Mouse (Mus musculus) myocyte (in vitro differentiated cells): ENCODE data around the gene Fyn. TPM values are rescaled to one million over a fixed set of nuclear protein-coding genes. Genes with fewer than 3 reads are reported as not detected.

Experiments
- H3K27me3 ChIP-seq: one replicate; pipeline ENCODE4 v1.6.1; 2011; ENCODE audit not compliant: control insufficient read depth, insufficient read depth, insufficient read length
- H3K36me3 ChIP-seq: one replicate; pipeline ENCODE4 v1.6.1; 2011; ENCODE audit not compliant: control insufficient read depth, insufficient read depth
- H3K4me2 ChIP-seq: one replicate; pipeline ENCODE4 v1.6.1; 2011; ENCODE audit warnings: low read depth, control low read depth
- H3K4me3 ChIP-seq: one replicate; pipeline ENCODE4 v1.5.1; 2011; ENCODE audit warnings: mild to moderate bottlenecking, control low read depth, moderate library complexity
- H3K79me2 ChIP-seq: one replicate; pipeline ENCODE4 v1.6.1; 2011; ENCODE audit not compliant: control insufficient read depth, insufficient read depth
- H3ac ChIP-seq: one replicate; pipeline ENCODE4 v1.6.1; 2011; ENCODE audit not compliant: control insufficient read depth, insufficient read length
- CEBPB ChIP-seq: IDR thresholded peaks from 2 replicates; pipeline ENCODE4 v1.6.1; 2011; ENCODE audit warnings: mild to moderate bottlenecking, moderate library complexity; ENCODE audit not compliant: poor library complexity, insufficient read depth, severe bottlenecking
- E2F4 ChIP-seq: IDR thresholded peaks from one replicate; pipeline ENCODE4 v1.6.1; 2011; ENCODE audit warnings: mild to moderate bottlenecking, control low read depth, moderate library complexity; ENCODE audit not compliant: insufficient read depth
- MAX ChIP-seq: IDR thresholded peaks from one replicate; pipeline ENCODE4 v1.6.1; 2011; ENCODE audit warnings: low read depth, mild to moderate bottlenecking, control low read depth
- MYOD1 ChIP-seq, 3 experiments: IDR thresholded peaks; one replicate each; pipeline ENCODE4 v1.6.1; 2011; ENCODE audit warnings: control low read depth in 2 of 3, low read depth in 2 of 3, mild to moderate bottlenecking in 2 of 3, moderate library complexity in 1 of 3; ENCODE audit not compliant: insufficient read length in 2 of 3, control insufficient read depth in 1 of 3
- MYOG ChIP-seq, 3 experiments: IDR thresholded peaks; one replicate each; pipeline ENCODE4 v1.6.1; 2011; ENCODE audit warnings: control low read depth in 2 of 3, low read depth in 2 of 3, mild to moderate bottlenecking in 2 of 3; ENCODE audit not compliant: insufficient read length in 2 of 3, control insufficient read depth in 1 of 3, insufficient read depth in 1 of 3
- POLR2A ChIP-seq: IDR thresholded peaks from one replicate; pipeline ENCODE4 v1.6.1; 2011; ENCODE audit warnings: low read depth, mild to moderate bottlenecking, control low read depth, moderate library complexity; ENCODE audit not compliant: insufficient read length
- POLR2AphosphoS2 ChIP-seq: IDR thresholded peaks from one replicate; pipeline ENCODE4 v1.6.1; 2011; ENCODE audit warnings: low read depth, control low read depth; ENCODE audit not compliant: insufficient read length
- REST ChIP-seq: IDR thresholded peaks from one replicate; pipeline ENCODE4 v1.6.1; 2011; ENCODE audit warnings: mild to moderate bottlenecking, control low read depth, moderate library complexity; ENCODE audit not compliant: insufficient read depth, insufficient read length
- SRF ChIP-seq: IDR thresholded peaks from one replicate; pipeline ENCODE4 v1.6.1; 2011; ENCODE audit warnings: low read depth; ENCODE audit not compliant: control insufficient read depth, insufficient read length
- TCF12 ChIP-seq: IDR thresholded peaks from one replicate; pipeline ENCODE4 v1.6.1; 2011; ENCODE audit warnings: mild to moderate bottlenecking, control low read depth; ENCODE audit not compliant: poor library complexity, insufficient read depth, severe bottlenecking
- TCF3 ChIP-seq: IDR thresholded peaks from one replicate; pipeline ENCODE4 v1.6.1; 2011; ENCODE audit warnings: low read depth, control low read depth; ENCODE audit not compliant: insufficient read length
- USF1 ChIP-seq: IDR thresholded peaks from one replicate; pipeline ENCODE4 v1.6.1; 2011; ENCODE audit warnings: low read depth, mild to moderate bottlenecking, control low read depth, moderate library complexity
- polyA plus RNA-seq: library from polyadenylated mRNA; unstranded; fragments of >200 nt; fragmentation: generic; extraction: Trizol; gene quantifications from one replicate; pipeline ENCODE4 v1.2.1, GENCODE M21; 2012; ENCODE audit warnings: missing spikeins

Gene Fyn
- polyA plus RNA-seq, 1 experiment: 148 TPM

- no peak overlapping the region for H3ac ChIP-seq
- H3K79me2 ChIP-seq: peaks cover 70% of the 10 kb centered on the region
- H3K4me3 ChIP-seq: no peak overlapping the region
These were observed 57.4 kb downstream of the Fyn start for GRCm38 (mm10) chr10:39426033-39426432.

DNA sequence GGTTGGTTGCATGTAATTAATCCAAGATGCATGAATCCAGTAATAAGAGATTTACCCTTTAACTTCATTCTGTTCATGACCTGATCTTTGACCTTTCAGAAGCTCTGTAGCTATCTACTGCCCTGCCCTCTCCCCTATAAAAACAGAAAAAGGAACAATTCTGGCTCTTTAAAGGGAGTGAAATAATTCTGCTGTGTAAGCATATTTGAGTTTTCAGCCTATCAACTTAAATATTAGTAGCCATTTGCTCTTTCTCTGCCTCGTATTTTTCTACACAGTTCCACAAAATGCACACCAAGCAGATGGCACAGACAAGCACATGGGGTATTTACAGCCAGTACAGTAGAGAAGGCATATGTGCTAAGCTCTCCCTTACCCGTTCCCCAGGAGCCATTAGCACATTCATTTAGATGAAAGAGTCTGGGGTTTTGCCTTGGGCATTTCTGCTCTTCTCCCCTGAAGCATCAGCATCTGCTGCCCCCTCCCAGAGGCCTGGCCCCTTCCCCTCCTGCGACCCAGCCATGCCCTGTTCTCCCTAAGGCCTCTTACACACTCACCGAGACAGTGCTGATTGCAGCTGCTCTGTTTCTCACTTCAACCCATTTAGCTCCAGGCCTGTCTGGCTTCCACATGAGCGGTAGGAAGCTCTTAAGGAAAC lies 58.3 kb downstream of the Fyn start:
- Histone ChIP-seq H3ac (no peak overlapping the region), H3K4me2 (no peak overlapping the region), H3K27me3 (no peaks in the 10 kb centered on the region), H3K36me3 (peaks cover 9% of the 10 kb centered on the region), H3K4me3 (no peak overlapping the region), H3K79me2 (peaks cover 74% of the 10 kb centered on the region)
- TF ChIP-seq USF1 (no peak), SRF (no peak), POLR2AphosphoS2 (no peak), TCF3 (no peak), CEBPB (no peak), MYOG (IDR thresholded peaks at IDR 0.05; ENCODE audit: control insufficient read depth in 1 of 3, insufficient read depth in 1 of 3, insufficient read length in 2 of 3, low read depth in 2 of 3) (no peak), REST (no peak), MAX (no peak), TCF12 (no peak)

More at GRCm38 (mm10) chr10:39426033-39426432, 57.4 kb downstream of the Fyn start:
- Histone ChIP-seq H3K27me3 (no peaks in the 10 kb centered on the region), H3K4me2 (no peak overlapping the region), H3K36me3 (peaks cover 5% of the 10 kb centered on the region)
- TF ChIP-seq POLR2A: no peak
- TF ChIP-seq E2F4: no peak
- TF ChIP-seq MYOG (IDR thresholded peaks at IDR 0.05; ENCODE audit: control insufficient read depth in 1 of 3, insufficient read depth in 1 of 3, insufficient read length in 2 of 3, low read depth in 2 of 3): no peak

GRCm38 (mm10) chr10:39429661-39430060 lies 61.0 kb downstream of the Fyn start:
- H3K4me3 ChIP-seq: no peak overlapping the region
- peaks cover 74% of the 10 kb centered on the region for H3K79me2 ChIP-seq
- peaks cover 9% of the 10 kb centered on the region for H3K36me3 ChIP-seq
- H3K4me2 ChIP-seq: peak overlapping the region; percentile 51
- no peak overlapping the region for H3ac ChIP-seq
- no peaks in the 10 kb centered on the region for H3K27me3 ChIP-seq
- peak in 2 of 3 experiments; percentile 15 to 79 for TF ChIP-seq MYOG (IDR thresholded peaks at IDR 0.05; ENCODE audit: control insufficient read depth in 1 of 3, insufficient read depth in 1 of 3, insufficient read length in 2 of 3, low read depth in 2 of 3)
- no peak for TF ChIP-seq CEBPB
- no peak for TF ChIP-seq MAX
- TF ChIP-seq TCF12: peak; percentile 22
- TF ChIP-seq MYOD1 (IDR thresholded peaks at IDR 0.05; ENCODE audit: control insufficient read depth in 1 of 3, insufficient read length in 2 of 3, low read depth in 2 of 3): peak; percentile 28 to 69 (median 53)

- Histone ChIP-seq H3K4me2 (peak overlapping the region; percentile 51), H3K27me3 (no peaks in the 10 kb centered on the region), H3ac (no peak overlapping the region), H3K4me3 (no peak overlapping the region), H3K36me3 (peaks cover 9% of the 10 kb centered on the region), H3K79me2 (peaks cover 73% of the 10 kb centered on the region)
- TF ChIP-seq POLR2AphosphoS2: no peak
- TF ChIP-seq REST: no peak
- TF ChIP-seq TCF3: no peak
- no peak for TF ChIP-seq MYOG (IDR thresholded peaks at IDR 0.05; ENCODE audit: control insufficient read depth in 1 of 3, insufficient read depth in 1 of 3, insufficient read length in 2 of 3, low read depth in 2 of 3)
- no peak for TF ChIP-seq MAX
- no peak for TF ChIP-seq TCF12
- TF ChIP-seq MYOD1 (IDR thresholded peaks at IDR 0.05; ENCODE audit: control insufficient read depth in 1 of 3, insufficient read length in 2 of 3, low read depth in 2 of 3): no peak
- TF ChIP-seq E2F4: no peak
- no peak for TF ChIP-seq SRF
- TF ChIP-seq USF1: no peak
- no peak for TF ChIP-seq CEBPB
- TF ChIP-seq POLR2A: no peak
These were observed 61.6 kb downstream of the Fyn start for GRCm38 (mm10) chr10:39430074-39430764.

DNA sequence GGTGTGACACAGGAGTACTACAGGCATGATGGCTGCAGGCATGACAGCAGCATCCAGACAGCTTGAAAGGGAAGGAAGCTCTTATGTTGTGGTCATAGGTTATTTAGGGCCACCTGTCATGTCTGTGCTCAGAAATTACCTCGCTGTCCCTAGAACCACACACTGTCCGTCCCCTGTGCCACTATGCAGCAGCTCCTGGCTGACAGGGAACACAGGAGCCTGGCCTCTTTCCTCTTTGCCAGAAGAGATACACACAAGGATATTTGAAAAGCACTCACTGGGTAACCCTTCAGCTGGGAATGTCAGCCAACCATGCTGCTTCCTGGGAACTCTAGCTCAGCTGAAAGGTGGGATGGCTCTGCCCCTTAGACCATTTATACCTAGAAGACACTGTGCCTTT lies 62.6 kb downstream of the Fyn start:
- Histone ChIP-seq H3K36me3 (peaks cover 9% of the 10 kb centered on the region), H3K27me3 (no peaks in the 10 kb centered on the region), H3K79me2 (peaks cover 71% of the 10 kb centered on the region), H3ac (no peak overlapping the region), H3K4me2 (peak overlapping the region; percentile 51), H3K4me3 (no peak overlapping the region)
- TF ChIP-seq POLR2AphosphoS2 (peak; percentile 5), REST (no peak), TCF3 (no peak), E2F4 (no peak)
